Mouse (Mus musculus) urinary bladder, adult 18-20 months (tissue): Measurements from ENCODE around the gene Ipcef1.

Experiments used
- DNase-seq, 2 experiments: peaks; one replicate each; pipeline ENCODE4 v3.0.0; 2022; ENCODE audit warnings: low spot score in 2 of 2, mixed read lengths in 2 of 2

Ipcef1 gene

GRCm38 (mm10) chr10:6967588-6968242 is 84.6 kb downstream of the Ipcef1 start:
- no peak for DNase-seq

- no peak for DNase-seq
Observed at GRCm38 (mm10) chr10:6958791-6959190, 93.5 kb downstream of the Ipcef1 start.

GRCm38 (mm10) chr10:6956357-6956756 is 95.9 kb downstream of the Ipcef1 start:
- no peak for DNase-seq

GRCm38 (mm10) chr10:6954533-6954932 is 97.7 kb downstream of the Ipcef1 start:
- no peak for DNase-seq

GRCm38 (mm10) chr10:6953115-6953514 is 99.2 kb downstream of the Ipcef1 start:
- DNase-seq: no peak

- no peak for DNase-seq
Observed at GRCm38 (mm10) chr10:6936671-6937425, 115.4 kb downstream of the Ipcef1 start.

GRCm38 (mm10) chr10:6934776-6935175 is 117.5 kb downstream of the Ipcef1 start:
- DNase-seq: no peak

- DNase-seq: no peak
Observed at GRCm38 (mm10) chr10:6930889-6931288, 121.4 kb downstream of the Ipcef1 start.

- DNase-seq: no peak
Observed at GRCm38 (mm10) chr10:6930398-6930797, 121.9 kb downstream of the Ipcef1 start.

GRCm38 (mm10) chr10:6928905-6929304 is 123.4 kb downstream of the Ipcef1 start:
- DNase-seq: no peak

- DNase-seq: no peak
Observed at GRCm38 (mm10) chr10:6927600-6928223, 124.6 kb downstream of the Ipcef1 start.

GRCm38 (mm10) chr10:6926724-6927123 is 125.6 kb downstream of the Ipcef1 start:
- DNase-seq: no peak

GRCm38 (mm10) chr10:6916545-6917257 is 135.6 kb downstream of the Ipcef1 start:
- DNase-seq: no peak

GRCm38 (mm10) chr10:6915991-6916390 is 136.3 kb downstream of the Ipcef1 start:
- no peak for DNase-seq

GRCm38 (mm10) chr10:6909763-6910162 is 142.5 kb downstream of the Ipcef1 start:
- no peak for DNase-seq

GRCm38 (mm10) chr10:6901819-6902393 is 150.4 kb downstream of the Ipcef1 start:
- DNase-seq: no peak

- DNase-seq: no peak
Observed at GRCm38 (mm10) chr10:6900126-6900525, 152.2 kb downstream of the Ipcef1 start.

- DNase-seq: no peak
Observed at GRCm38 (mm10) chr10:6896659-6897303, 155.5 kb downstream of the Ipcef1 start.

GRCm38 (mm10) chr10:6895796-6896195 is 156.5 kb downstream of the Ipcef1 start:
- no peak for DNase-seq

- DNase-seq: no peak
Observed at GRCm38 (mm10) chr10:6890348-6891009, 161.8 kb downstream of the Ipcef1 start.
